Comparison of ENCODE assay signal across 8 mouse cellular contexts in the genomic region with DNA sequence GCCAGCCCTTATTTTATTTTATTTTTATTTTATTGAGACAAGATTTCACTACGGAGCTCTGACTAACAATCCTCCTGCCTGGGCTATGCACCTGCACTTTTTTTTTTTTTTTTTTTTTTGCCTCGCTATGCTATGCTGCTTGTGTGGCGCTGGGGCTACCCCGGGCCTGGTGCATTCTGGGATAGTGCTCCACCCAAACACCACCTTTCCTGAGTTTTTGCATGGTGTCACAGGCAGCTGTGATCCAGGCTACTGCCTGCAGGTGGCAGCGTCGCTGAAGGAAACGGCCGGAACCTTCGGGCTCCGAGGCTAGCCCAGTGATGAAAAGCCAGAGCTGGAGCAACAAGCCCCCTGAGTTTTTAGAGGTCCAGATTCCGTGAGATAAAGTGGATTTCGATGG. TPM values are rescaled to one million over a fixed set of nuclear protein-coding genes. Genes with fewer than 3 reads are reported as not detected.
A peak's percentile ranks its signal among the peaks of the same experiment; 100 is the strongest.
DNase-seq lines count a peak whose midpoint lies in the region; ATAC-seq and TF ChIP-seq lines count a peak whose summit lies in the region.

No protein-coding gene starts in this region.

- H3K27ac ChIP-seq in hindbrain, embryonic 10.5 days: no peak overlapping the region
- no peak overlapping the region for H3K27ac ChIP-seq in hindbrain, embryonic 12.5 days
- no peak overlapping the region for H3K27ac ChIP-seq in embryonic facial prominence, embryonic 11.5 days (replicated peaks; ENCODE audit: low read depth, low read length)
- no peak overlapping the region for H3K27ac ChIP-seq in limb, embryonic 14.5 days (replicated peaks; ENCODE audit: low read depth, low read length)

- DNase-seq in hindbrain, embryonic 10.5 days (ENCODE audit: low spot score): peak; percentile 58
- DNase-seq in B cell, adult 2 months: peak; percentile 66 to 68
- peak; percentile 75 for DNase-seq in WW6 (ENCODE audit: low read depth, low spot score)
- DNase-seq in embryonic facial prominence, embryonic 11.5 days (ENCODE audit: low spot score): peak; percentile 76
- DNase-seq in limb, embryonic 14.5 days (ENCODE audit: low spot score): peak; percentile 28

- no peak for TF ChIP-seq POLR2A in limb, embryonic 14.5 days (IDR thresholded peaks at IDR 0.05; ENCODE audit: borderline replicate concordance, extremely low read depth, insufficient read depth, insufficient read length)

- peaks cover 21% of the 10 kb centered on the region for H3K27me3 ChIP-seq in hindbrain, embryonic 10.5 days (ENCODE audit: insufficient read depth, poor library complexity, severe bottlenecking)
- peaks cover 14% of the 10 kb centered on the region; the same call in 1 of the 2 replicates for H3K27me3 ChIP-seq in hindbrain, embryonic 12.5 days
- no peaks in the 10 kb centered on the region for H3K27me3 ChIP-seq in embryonic facial prominence, embryonic 11.5 days (ENCODE audit: control insufficient read depth, insufficient read depth, low read length)
- H3K27me3 ChIP-seq in limb, embryonic 14.5 days (ENCODE audit: control insufficient read depth, insufficient read depth, low read length): no peaks in the 10 kb centered on the region; the same call in 1 of the 2 replicates

- WGBS in hindbrain, embryonic 10.5 days: 19% methylated on average over 12 of the region's 12 CpGs
- 17% methylated on average over 12 of the region's 12 CpGs for WGBS in hindbrain, embryonic 12.5 days
- 17% methylated on average over 12 of the region's 12 CpGs for WGBS in embryonic facial prominence, embryonic 11.5 days
- 15% methylated on average over 12 of the region's 12 CpGs for WGBS in limb, embryonic 14.5 days

- H3K9me3 ChIP-seq in hindbrain, embryonic 10.5 days: no peaks in the 10 kb centered on the region
- no peaks in the 10 kb centered on the region for H3K9me3 ChIP-seq in hindbrain, embryonic 12.5 days (replicated peaks)
- no peaks in the 10 kb centered on the region for H3K9me3 ChIP-seq in embryonic facial prominence, embryonic 11.5 days (replicated peaks; ENCODE audit: control insufficient read depth, low read length)
- H3K9me3 ChIP-seq in limb, embryonic 14.5 days (ENCODE audit: control insufficient read depth, low read length): no peaks in the 10 kb centered on the region

- peaks cover 39% of the 10 kb centered on the region for H3K4me1 ChIP-seq in hindbrain, embryonic 10.5 days (replicated peaks)
- H3K4me1 ChIP-seq in hindbrain, embryonic 12.5 days: peaks cover 15% of the 10 kb centered on the region
- H3K4me1 ChIP-seq in embryonic facial prominence, embryonic 11.5 days (ENCODE audit: control insufficient read depth, insufficient read depth, low read length): no peaks in the 10 kb centered on the region
- H3K4me1 ChIP-seq in limb, embryonic 14.5 days (ENCODE audit: control insufficient read depth, insufficient read depth, low read length): peaks cover 3% of the 10 kb centered on the region; the same call in 1 of the 2 replicates

- no peaks in the 10 kb centered on the region for H3K36me3 ChIP-seq in hindbrain, embryonic 10.5 days
- no peaks in the 10 kb centered on the region for H3K36me3 ChIP-seq in hindbrain, embryonic 12.5 days
- no peaks in the 10 kb centered on the region for H3K36me3 ChIP-seq in embryonic facial prominence, embryonic 11.5 days (replicated peaks; ENCODE audit: control insufficient read depth, insufficient read depth, low read depth, low read length)
- H3K36me3 ChIP-seq in limb, embryonic 14.5 days (ENCODE audit: control insufficient read depth, insufficient read depth, low read length): no peaks in the 10 kb centered on the region

- no peak overlapping the region for H3K9ac ChIP-seq in hindbrain, embryonic 12.5 days
- H3K9ac ChIP-seq in embryonic facial prominence, embryonic 11.5 days (replicated peaks; ENCODE audit: low read length): no peak overlapping the region
- H3K9ac ChIP-seq in limb, embryonic 14.5 days (ENCODE audit: low read depth, low read length, severe bottlenecking): no peak overlapping the region

- no peak for ATAC-seq in hindbrain, embryonic 12.5 days (ENCODE audit: low FRiP score)
- ATAC-seq in embryonic facial prominence, embryonic 11.5 days (replicated peaks; ENCODE audit: insufficient number of reproducible peaks, low FRiP score, low TSS enrichment, low read depth): no peak
- no peak for ATAC-seq in limb, embryonic 14.5 days (ENCODE audit: low FRiP score, low read depth)
- peak; percentile 40; the same call in 1 of the 2 replicates for ATAC-seq in neutrophil, adult 5-6 weeks (ENCODE audit: extremely low read depth, insufficient number of reproducible peaks, low FRiP score, poor library complexity, severe bottlenecking)
- ATAC-seq in monocyte, adult 5-6 weeks (replicated peaks; ENCODE audit: insufficient number of reproducible peaks, low FRiP score, low TSS enrichment, poor library complexity, severe bottlenecking): no peak

- no peak overlapping the region for H3K4me3 ChIP-seq in hindbrain, embryonic 10.5 days
- no peak overlapping the region for H3K4me3 ChIP-seq in hindbrain, embryonic 12.5 days
- H3K4me3 ChIP-seq in embryonic facial prominence, embryonic 11.5 days (ENCODE audit: low read depth, low read length): no peak overlapping the region
- no peak overlapping the region for H3K4me3 ChIP-seq in limb, embryonic 14.5 days (replicated peaks; ENCODE audit: low read length)

- H3K4me2 ChIP-seq in hindbrain, embryonic 12.5 days (replicated peaks): no peak overlapping the region
- H3K4me2 ChIP-seq in embryonic facial prominence, embryonic 11.5 days (ENCODE audit: low read depth, low read length): no peak overlapping the region
- H3K4me2 ChIP-seq in limb, embryonic 14.5 days (replicated peaks; ENCODE audit: low read depth, low read length, severe bottlenecking): no peak overlapping the region

RNA-seq across cellular contexts. Expression of a gene that starts 16.0 kb away (rescaled TPM):
- polyA plus RNA-seq in hindbrain, embryonic 10.5 days (2016; fragmentation: Nextera tagmentation; extraction: Ambion mirVana): 7.1 and 8.6 TPM in 2 replicates
- 10.1 and 10.7 TPM in 2 replicates for polyA plus RNA-seq in hindbrain, embryonic 12.5 days (2016; fragmentation: Nextera tagmentation; extraction: Ambion mirVana)
- polyA plus RNA-seq in embryonic facial prominence, embryonic 11.5 days (2014; fragmentation: Nextera tagmentation; extraction: Ambion mirVana): 4.8 and 5.4 TPM in 2 replicates
- 7.6 and 7.9 TPM in 2 replicates for polyA plus RNA-seq in limb, embryonic 14.5 days (2012; rRNA removed)
- 6.5 and 7.2 TPM in 2 replicates for polyA plus RNA-seq in limb, embryonic 14.5 days (2014; fragmentation: Nextera tagmentation; extraction: Ambion mirVana)
- not detected in 2 replicates for total RNA-seq in neutrophil, adult 5-6 weeks (2017)
- 0.10 TPM in 1 of 3 replicates, not detected in the others for total RNA-seq in monocyte, adult 5-6 weeks (2017)

RNA-seq across cellular contexts. Expression of a gene that starts 26.7 kb away (rescaled TPM):
- polyA plus RNA-seq in hindbrain, embryonic 10.5 days (2016; fragmentation: Nextera tagmentation; extraction: Ambion mirVana): 4.6 and 9.8 TPM in 2 replicates
- polyA plus RNA-seq in hindbrain, embryonic 12.5 days (2016; fragmentation: Nextera tagmentation; extraction: Ambion mirVana): 16.4 and 16.7 TPM in 2 replicates
- 1.3 and 1.4 TPM in 2 replicates for polyA plus RNA-seq in embryonic facial prominence, embryonic 11.5 days (2014; fragmentation: Nextera tagmentation; extraction: Ambion mirVana)
- polyA plus RNA-seq in limb, embryonic 14.5 days (2012; rRNA removed): 0.13 and 0.20 TPM in 2 replicates
- not detected in 2 replicates for polyA plus RNA-seq in limb, embryonic 14.5 days (2014; fragmentation: Nextera tagmentation; extraction: Ambion mirVana)
- not detected in 2 replicates for total RNA-seq in neutrophil, adult 5-6 weeks (2017)
- total RNA-seq in monocyte, adult 5-6 weeks (2017): 0.38 TPM in 1 of 3 replicates, not detected in the others

RNA-seq across cellular contexts. Expression of a gene that starts 38.4 kb away (rescaled TPM):
- 16.9 and 26.7 TPM in 2 replicates for polyA plus RNA-seq in hindbrain, embryonic 10.5 days (2016; fragmentation: Nextera tagmentation; extraction: Ambion mirVana)
- polyA plus RNA-seq in hindbrain, embryonic 12.5 days (2016; fragmentation: Nextera tagmentation; extraction: Ambion mirVana): 33.8 and 37.0 TPM in 2 replicates
- 6.7 and 7.2 TPM in 2 replicates for polyA plus RNA-seq in embryonic facial prominence, embryonic 11.5 days (2014; fragmentation: Nextera tagmentation; extraction: Ambion mirVana)
- 25.9 and 33.0 TPM in 2 replicates for polyA plus RNA-seq in limb, embryonic 14.5 days (2012; rRNA removed)
- 12.8 and 14.8 TPM in 2 replicates for polyA plus RNA-seq in limb, embryonic 14.5 days (2014; fragmentation: Nextera tagmentation; extraction: Ambion mirVana)
- total RNA-seq in neutrophil, adult 5-6 weeks (2017): 8.6 and 19.5 TPM in 2 replicates
- total RNA-seq in monocyte, adult 5-6 weeks (2017): 4.5 to 9.9 TPM (median 7.3 TPM) in 3 replicates
